Mouse (Mus musculus) forebrain, embryonic 12.5 days (tissue): Measurements from ENCODE around the gene Wdr41. TPM values are rescaled to one million over a fixed set of nuclear protein-coding genes. Genes with fewer than 3 reads are reported as not detected.
A peak's percentile ranks its signal among the peaks of the same experiment; 100 is the strongest.

Source experiments
- ATAC-seq: fragments of 200-750 bp; cut with Nextera tagmentation; 2 replicates; pipeline ENCODE4 v1.8.0; 2017; ENCODE audit warnings: moderate TSS enrichment; ENCODE audit not compliant: low FRiP score
- H3K27ac ChIP-seq: fragments of 300-500 bp; sonication (generic); 2 replicates; pipeline ENCODE4 v1.5.1; 2016; ENCODE audit warnings: mild to moderate bottlenecking
- H3K27me3 ChIP-seq: fragments of 300-500 bp; sonication (generic); 2 replicates; pipeline ENCODE4 v1.6.1; 2016; ENCODE audit warnings: mild to moderate bottlenecking
- H3K36me3 ChIP-seq: fragments of 300-500 bp; sonication (generic); replicated peaks from 2 replicates; pipeline ENCODE4 v1.6.1; 2016; ENCODE audit warnings: mild to moderate bottlenecking
- H3K4me1 ChIP-seq: fragments of 300-500 bp; sonication (generic); 2 replicates; pipeline ENCODE4 v1.6.1; 2016
- H3K4me2 ChIP-seq: fragments of 300-500 bp; sonication (generic); 2 replicates; pipeline ENCODE4 v1.6.1; 2016; ENCODE audit warnings: mild to moderate bottlenecking, moderate library complexity
- H3K4me3 ChIP-seq: fragments of 300-500 bp; sonication (generic); replicated peaks from 2 replicates; pipeline ENCODE4 v1.5.1; 2016; ENCODE audit warnings: mild to moderate bottlenecking
- H3K9ac ChIP-seq: fragments of 300-500 bp; sonication (generic); 2 replicates; pipeline ENCODE4 v1.6.1; 2016; ENCODE audit warnings: mild to moderate bottlenecking
- H3K9me3 ChIP-seq: fragments of 300-500 bp; sonication (generic); 2 replicates; pipeline ENCODE4 v1.6.1; 2016
- WGBS: fragments of 180-500 bp; shearing (Covaris S2); methylation state at CpG from one replicate; pipeline ENCODE4 v1.1.7; 2016; 5-methylcytosine and 5-hydroxymethylcytosine counted together
- polyA plus RNA-seq: library from polyadenylated mRNA; unstranded; fragments of >200 nt; fragmentation: Nextera tagmentation; extraction: Ambion mirVana; gene quantifications from 2 replicates; pipeline ENCODE4 v1.2.1, GENCODE M21; 2016

Gene Wdr41
- polyA plus RNA-seq, 1 experiment from 2014 or later, result 23.5 TPM

DNA sequence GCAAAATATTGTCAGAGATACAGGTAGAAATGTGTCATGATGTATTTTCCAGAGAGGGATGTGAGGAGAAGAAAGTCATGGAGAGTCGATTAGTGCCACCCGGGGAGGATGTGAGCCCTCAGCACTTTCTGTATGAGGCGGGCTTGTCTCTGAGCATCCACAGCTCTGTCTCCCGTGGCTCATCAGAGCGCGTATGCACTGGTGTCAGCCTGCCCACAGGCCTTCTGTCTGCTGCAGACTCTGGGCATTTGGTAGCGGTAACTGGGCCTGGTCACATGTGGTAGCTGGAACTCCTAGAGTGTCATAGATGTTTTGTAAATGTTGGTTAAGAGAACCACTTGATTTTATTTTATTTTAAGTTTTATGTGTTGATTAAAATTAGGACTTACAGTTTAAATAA, 33.1 kb downstream of the Wdr41 start:
- no peak for ATAC-seq
- Histone ChIP-seq H3K36me3 (0 out of 2 replicates have a peak, but pooled peaks cover 6% of the 10 kb centered on the region), H3K4me3 (no peak overlapping the region), H3K9ac (no peak overlapping the region), H3K27ac (no peak overlapping the region), H3K4me2 (no peak overlapping the region), H3K27me3 (no peaks in the 10 kb centered on the region), H3K4me1 (no peaks in the 10 kb centered on the region), H3K9me3 (no peaks in the 10 kb centered on the region)
- 92% methylated on average over 7 of the region's 7 CpGs for WGBS

DNA sequence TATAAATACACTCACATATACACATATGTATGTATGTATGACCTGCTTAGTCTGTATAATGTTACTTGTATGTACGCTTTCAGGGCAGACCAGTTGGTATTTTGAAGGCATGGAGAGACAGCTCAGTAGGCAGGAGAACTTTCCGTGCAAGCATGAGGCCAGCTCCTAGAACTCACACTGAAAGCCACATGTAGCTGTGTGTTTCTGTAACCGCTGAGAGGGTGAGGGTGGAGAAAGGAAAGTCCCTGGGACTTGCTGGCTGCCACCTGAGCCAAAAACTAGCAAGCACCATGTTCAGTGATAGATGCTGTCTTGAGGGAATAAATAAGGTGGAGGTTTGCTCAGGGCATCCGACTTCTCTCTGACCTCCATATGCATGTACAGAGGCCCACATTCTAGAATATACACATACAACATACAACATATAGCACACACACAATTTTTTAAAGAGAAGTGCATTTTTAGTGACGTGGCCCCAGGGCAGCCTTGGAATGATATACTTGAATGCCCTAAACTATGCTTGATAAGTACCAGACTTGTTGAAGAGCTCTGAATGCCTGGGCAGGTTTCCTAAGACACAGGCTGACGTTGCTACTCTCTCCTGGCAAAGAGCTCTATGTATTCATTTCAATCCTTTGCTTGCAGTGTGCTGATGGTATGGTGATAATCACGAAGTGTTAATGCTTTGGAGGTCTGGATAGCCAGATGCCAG, 35.6 kb downstream of the Wdr41 start:
- 91% methylated on average over 7 of the region's 7 CpGs for WGBS
- H3K36me3 ChIP-seq, result 0 out of 2 replicates have a peak, but pooled peaks cover 6% of the 10 kb centered on the region
- H3K27ac ChIP-seq, result no peak overlapping the region
- H3K4me3 ChIP-seq, result no peak overlapping the region
- H3K9me3 ChIP-seq, result no peaks in the 10 kb centered on the region
- H3K27me3 ChIP-seq, result no peaks in the 10 kb centered on the region
- H3K9ac ChIP-seq, result no peak overlapping the region
- no peak overlapping the region for H3K4me2 ChIP-seq
- H3K4me1 ChIP-seq, result peaks cover 7% of the 10 kb centered on the region
- ATAC-seq, result no peak

DNA sequence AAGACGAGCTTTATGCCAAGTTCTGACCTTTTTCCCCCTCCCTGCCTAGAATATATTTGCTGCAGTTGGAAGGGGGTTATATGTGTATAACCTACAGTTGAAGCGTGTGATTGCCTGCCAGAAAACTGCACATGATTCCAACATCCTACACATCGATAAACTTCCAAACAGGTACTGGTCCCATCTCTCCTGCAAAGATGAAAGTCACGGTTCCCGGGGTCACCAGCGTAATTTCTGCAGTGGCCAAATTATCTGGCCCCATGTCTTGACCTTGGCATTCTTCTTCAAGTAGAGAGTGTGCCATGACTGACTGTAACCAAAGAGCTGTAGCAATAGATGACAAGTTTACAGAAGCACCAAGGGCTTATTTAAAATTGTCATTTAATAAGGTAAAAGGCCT, 41.1 kb downstream of the Wdr41 start:
- Histone ChIP-seq H3K9ac (no peak overlapping the region), H3K4me3 (no peak overlapping the region), H3K27me3 (no peaks in the 10 kb centered on the region), H3K4me1 (peaks cover 17% of the 10 kb centered on the region), H3K36me3 (no peaks in the 10 kb centered on the region), H3K4me2 (no peak overlapping the region), H3K27ac (no peak overlapping the region), H3K9me3 (no peaks in the 10 kb centered on the region)
- WGBS, result 91% methylated on average over 6 of the region's 6 CpGs
- ATAC-seq, result no peak

DNA sequence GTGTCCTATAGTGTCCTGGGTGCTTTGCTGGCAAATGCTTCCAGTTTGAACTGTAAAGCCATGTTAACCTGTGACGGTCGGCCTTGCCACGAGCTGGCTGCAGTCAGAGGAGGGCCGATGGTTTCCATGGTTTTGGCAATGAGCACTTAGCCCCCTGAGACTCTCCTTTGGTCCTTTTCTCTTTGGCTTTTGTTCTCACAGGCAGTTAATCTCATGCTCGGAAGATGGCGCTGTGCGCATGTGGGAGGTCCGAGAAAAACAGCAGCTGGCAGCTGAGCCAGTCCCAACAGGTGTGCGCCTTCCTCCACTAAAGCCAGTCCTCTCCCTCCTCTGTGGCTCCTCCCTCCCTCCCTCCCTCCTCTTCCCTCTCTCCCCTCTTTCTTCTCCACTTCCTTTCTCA, 41.8 kb downstream of the Wdr41 start:
- ATAC-seq, result peak; percentile 77
- Histone ChIP-seq H3K4me2 (no peak overlapping the region), H3K4me1 (peaks cover 17% of the 10 kb centered on the region), H3K4me3 (no peak overlapping the region), H3K36me3 (no peaks in the 10 kb centered on the region), H3K27ac (peak overlapping the region; percentile 46; the same call in 1 of the 2 replicates), H3K9ac (no peak overlapping the region), H3K9me3 (no peaks in the 10 kb centered on the region), H3K27me3 (no peaks in the 10 kb centered on the region)
- 2% methylated on average over 9 of the region's 9 CpGs for WGBS

DNA sequence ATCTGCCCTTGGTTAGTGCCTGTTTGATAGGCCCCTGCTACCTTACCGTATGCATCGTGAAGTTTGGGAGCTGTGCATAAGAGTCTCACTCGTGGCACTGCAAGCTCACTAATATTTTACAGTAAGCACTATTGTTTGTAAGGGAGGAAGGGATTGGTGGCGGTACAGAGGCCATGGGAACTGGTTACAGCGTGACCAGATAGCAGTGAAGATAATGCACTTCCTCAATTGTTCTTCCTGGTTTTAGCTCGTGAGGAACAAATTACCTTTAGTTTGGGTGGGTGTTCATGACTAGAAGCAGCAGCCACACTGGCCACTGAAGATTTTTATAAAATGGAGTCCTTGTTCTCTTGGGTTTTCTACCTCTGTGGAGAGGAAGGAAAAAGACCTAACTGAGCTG, 43.2 kb downstream of the Wdr41 start:
- H3K4me2 ChIP-seq, result no peak overlapping the region
- H3K4me1 ChIP-seq, result peaks cover 17% of the 10 kb centered on the region
- WGBS, result 88% methylated on average over 6 of the region's 6 CpGs
- no peaks in the 10 kb centered on the region for H3K27me3 ChIP-seq
- no peak overlapping the region for H3K9ac ChIP-seq
- no peaks in the 10 kb centered on the region for H3K36me3 ChIP-seq
- H3K27ac ChIP-seq, result no peak overlapping the region
- ATAC-seq, result no peak
- no peak overlapping the region for H3K4me3 ChIP-seq
- no peaks in the 10 kb centered on the region for H3K9me3 ChIP-seq

DNA sequence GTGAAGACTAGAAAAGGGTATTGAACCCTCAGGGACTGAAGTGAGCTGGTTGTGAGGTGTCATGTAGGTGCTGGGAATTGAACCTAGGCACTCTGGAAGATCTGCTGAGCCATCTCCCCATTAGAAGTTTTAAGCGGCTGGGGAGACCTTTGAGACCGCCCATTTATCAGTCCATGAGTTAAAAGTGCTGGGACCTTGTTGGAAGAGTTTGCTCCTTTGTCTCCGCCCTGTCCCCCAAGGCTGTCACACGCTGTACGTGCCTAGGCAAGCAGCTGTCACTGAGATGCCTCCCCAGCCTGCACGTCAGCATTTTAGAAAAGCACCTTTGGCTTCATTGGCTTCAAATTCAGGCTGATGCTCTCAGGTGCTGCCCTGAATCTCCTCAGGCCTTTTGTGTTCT, 44.1 kb downstream of the Wdr41 start:
- no peaks in the 10 kb centered on the region for H3K27me3 ChIP-seq
- H3K9me3 ChIP-seq, result no peaks in the 10 kb centered on the region
- no peaks in the 10 kb centered on the region for H3K36me3 ChIP-seq
- H3K9ac ChIP-seq, result no peak overlapping the region
- ATAC-seq, result no peak
- 80% methylated on average over 6 of the region's 6 CpGs for WGBS
- no peak overlapping the region for H3K4me2 ChIP-seq
- peaks cover 17% of the 10 kb centered on the region for H3K4me1 ChIP-seq
- no peak overlapping the region for H3K4me3 ChIP-seq
- no peak overlapping the region for H3K27ac ChIP-seq

DNA sequence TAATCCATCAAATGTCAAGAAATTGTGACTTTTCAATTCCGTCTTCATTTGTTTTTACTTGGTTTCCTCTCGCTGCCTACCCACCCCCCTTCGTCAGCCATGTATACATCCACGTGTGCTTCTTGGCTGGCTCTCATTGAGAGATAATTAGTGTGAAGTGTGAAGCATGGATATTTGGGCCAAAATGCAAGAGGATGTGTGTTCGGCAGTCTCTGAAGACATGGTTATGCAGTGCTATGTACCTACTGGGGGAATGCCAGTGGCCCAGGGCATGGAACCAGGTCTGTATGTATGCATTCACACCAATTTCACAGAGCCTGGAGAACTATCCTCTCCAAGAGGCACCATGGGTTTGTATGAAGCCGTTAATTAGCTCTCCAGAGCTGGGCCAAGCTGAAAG, 54.7 kb downstream of the Wdr41 start:
- H3K36me3 ChIP-seq, result peaks cover 12% of the 10 kb centered on the region
- H3K4me1 ChIP-seq, result 0 out of 2 replicates have a peak, but pooled peaks cover 3% of the 10 kb centered on the region
- no peak overlapping the region for H3K9ac ChIP-seq
- H3K27ac ChIP-seq, result no peak overlapping the region
- H3K4me2 ChIP-seq, result no peak overlapping the region
- WGBS, result 86% methylated on average over 6 of the region's 6 CpGs
- H3K9me3 ChIP-seq, result no peaks in the 10 kb centered on the region
- no peaks in the 10 kb centered on the region for H3K27me3 ChIP-seq
- no peak overlapping the region for H3K4me3 ChIP-seq
- ATAC-seq, result no peak

DNA sequence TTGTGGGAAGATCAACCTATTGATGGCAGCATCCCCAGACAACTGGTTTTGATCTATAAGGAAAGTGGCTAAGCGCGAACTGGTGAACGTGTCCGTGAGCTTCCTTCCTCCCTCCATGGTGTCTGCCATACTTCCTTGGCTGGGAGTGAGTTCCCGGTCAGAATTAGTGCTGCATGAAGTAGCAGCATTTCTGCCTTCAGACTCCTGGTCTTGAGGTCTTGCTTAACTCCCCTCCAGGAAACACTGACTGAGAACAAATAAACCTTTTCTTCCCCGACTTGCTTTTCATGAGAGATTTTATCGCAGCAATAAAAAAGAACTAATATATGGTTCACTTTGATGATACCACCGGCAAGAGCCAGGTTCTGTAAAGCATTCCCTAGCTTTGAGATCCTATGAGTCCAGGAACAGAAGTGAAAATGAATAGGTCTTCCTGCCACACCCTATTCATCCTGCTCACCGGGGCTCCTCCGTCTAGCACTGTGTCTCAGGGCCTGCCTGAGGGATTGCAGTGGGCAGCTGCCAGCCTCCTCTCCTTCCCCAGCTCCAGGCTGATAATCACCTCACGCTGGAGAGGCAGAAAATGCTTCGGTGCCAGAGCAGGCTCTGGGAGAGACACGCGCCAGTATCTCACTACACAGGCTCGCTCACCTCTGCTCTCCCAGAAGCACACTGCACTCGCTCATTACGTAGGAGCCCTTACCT, 56.1 kb downstream of the Wdr41 start:
- no peak overlapping the region for H3K9ac ChIP-seq
- H3K27me3 ChIP-seq, result no peaks in the 10 kb centered on the region
- H3K4me2 ChIP-seq, result no peak overlapping the region
- H3K4me1 ChIP-seq, result 0 out of 2 replicates have a peak, but pooled peaks cover 3% of the 10 kb centered on the region
- H3K9me3 ChIP-seq, result no peaks in the 10 kb centered on the region
- 70% methylated on average over 17 of the region's 17 CpGs for WGBS
- ATAC-seq, result no peak
- no peak overlapping the region for H3K27ac ChIP-seq
- peaks cover 10% of the 10 kb centered on the region for H3K36me3 ChIP-seq
- no peak overlapping the region for H3K4me3 ChIP-seq

DNA sequence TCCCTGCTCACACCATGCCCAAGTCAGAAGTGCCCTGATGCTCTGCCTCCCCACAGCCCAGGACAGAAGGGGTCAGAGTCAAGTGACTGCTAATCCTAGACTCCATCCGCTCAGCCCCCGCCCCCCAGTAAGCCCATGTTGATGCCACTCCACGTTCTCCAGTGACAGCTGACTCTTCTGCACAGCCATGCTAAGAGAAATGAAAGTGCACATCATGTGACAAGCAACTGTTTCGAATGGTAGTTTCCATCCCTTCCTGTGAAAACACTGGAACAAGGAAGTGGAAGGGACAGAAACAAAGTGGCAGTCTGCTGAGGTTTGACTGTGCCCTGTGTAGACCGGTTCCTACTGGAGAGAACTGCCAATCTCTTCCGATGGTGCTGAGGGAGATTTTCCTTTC, 56.8 kb downstream of the Wdr41 start:
- no peak for ATAC-seq
- 0 out of 2 replicates have a peak, but pooled peaks cover 3% of the 10 kb centered on the region for H3K4me1 ChIP-seq
- no peak overlapping the region for H3K27ac ChIP-seq
- H3K36me3 ChIP-seq, result peaks cover 9% of the 10 kb centered on the region
- H3K9ac ChIP-seq, result no peak overlapping the region
- no peaks in the 10 kb centered on the region for H3K9me3 ChIP-seq
- H3K4me3 ChIP-seq, result no peak overlapping the region
- no peaks in the 10 kb centered on the region for H3K27me3 ChIP-seq
- no peak overlapping the region for H3K4me2 ChIP-seq
- 86% methylated on average over 6 of the region's 6 CpGs for WGBS

DNA sequence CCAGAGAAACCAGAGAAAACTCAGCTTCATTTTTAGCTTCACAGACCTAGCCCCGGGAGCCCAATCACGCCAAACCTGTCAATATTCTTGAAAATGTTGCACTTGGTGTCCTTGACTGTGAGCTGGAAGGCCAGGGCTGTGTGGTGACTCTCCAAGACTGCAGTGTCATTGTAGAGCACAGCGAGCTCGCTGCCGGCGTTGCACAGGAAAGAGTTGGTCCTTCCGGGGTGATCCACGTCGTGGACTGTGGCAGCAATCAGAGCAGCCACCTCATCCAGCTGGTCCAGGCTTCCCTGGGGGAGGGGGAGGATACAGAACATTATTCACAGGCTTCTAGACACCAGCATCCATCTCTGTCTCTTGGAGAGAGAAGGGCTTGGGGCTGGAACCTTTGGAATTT, 58.0 kb downstream of the Wdr41 start:
- H3K27ac ChIP-seq, result no peak overlapping the region
- WGBS, result 94% methylated on average over 9 of the region's 9 CpGs

DNA sequence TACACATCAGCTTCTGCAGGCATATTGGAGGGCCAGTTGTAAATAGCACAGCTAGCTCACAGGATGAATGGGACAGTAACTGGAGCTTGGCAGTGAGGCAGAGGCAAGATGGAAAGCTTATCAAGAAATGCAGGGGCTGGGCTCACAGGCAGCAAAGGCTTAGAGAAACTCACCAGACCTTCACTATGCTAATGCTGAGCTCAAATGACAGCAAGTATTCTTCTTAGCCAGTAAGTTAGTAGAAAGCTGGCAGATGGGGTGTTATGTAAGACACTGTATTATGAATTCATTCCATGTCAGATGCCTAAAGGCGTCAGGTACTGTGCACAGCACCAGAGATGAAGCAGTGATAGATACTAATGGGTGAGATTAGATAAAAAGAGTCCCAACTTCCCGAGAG, 58.6 kb downstream of the Wdr41 start:
- H3K27me3 ChIP-seq, result no peaks in the 10 kb centered on the region
- H3K4me3 ChIP-seq, result no peak overlapping the region
- H3K27ac ChIP-seq, result no peak overlapping the region
- 0 out of 2 replicates have a peak, but pooled peaks cover 3% of the 10 kb centered on the region for H3K4me1 ChIP-seq
- 73% methylated on average over 2 of the region's 2 CpGs for WGBS
- H3K36me3 ChIP-seq, result no peaks in the 10 kb centered on the region
- ATAC-seq, result no peak
- H3K9ac ChIP-seq, result no peak overlapping the region
- H3K4me2 ChIP-seq, result no peak overlapping the region
- H3K9me3 ChIP-seq, result no peaks in the 10 kb centered on the region

More for the DNA sequence above, 58.0 kb downstream of the Wdr41 start:
- H3K36me3 ChIP-seq, result no peaks in the 10 kb centered on the region
- no peaks in the 10 kb centered on the region for H3K27me3 ChIP-seq
- no peaks in the 10 kb centered on the region for H3K9me3 ChIP-seq
- no peak overlapping the region for H3K4me2 ChIP-seq
- ATAC-seq, result no peak
- no peak overlapping the region for H3K4me3 ChIP-seq
- 0 out of 2 replicates have a peak, but pooled peaks cover 3% of the 10 kb centered on the region for H3K4me1 ChIP-seq
- H3K9ac ChIP-seq, result no peak overlapping the region

DNA sequence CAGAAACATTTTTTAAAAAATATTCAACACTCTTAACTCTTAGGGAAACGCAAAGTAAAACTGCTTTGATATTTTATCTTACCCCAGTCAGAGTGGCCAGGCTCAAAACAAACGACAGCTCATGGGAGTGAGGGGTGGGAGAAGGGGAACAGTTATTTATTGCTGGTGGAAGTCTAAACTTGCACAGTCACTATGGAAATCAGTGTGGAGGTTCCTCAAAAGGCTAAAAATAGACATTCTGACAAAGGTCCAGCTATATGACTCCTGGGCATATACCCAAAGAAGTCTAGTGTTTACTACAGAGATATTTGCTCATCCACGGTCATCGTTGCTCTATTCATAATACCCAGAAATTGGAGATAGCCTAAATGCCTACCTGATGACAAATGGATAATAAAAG, 62.1 kb downstream of the Wdr41 start:
- no peak overlapping the region for H3K9ac ChIP-seq
- H3K27ac ChIP-seq, result no peak overlapping the region
- 91% methylated on average over 4 of the region's 4 CpGs for WGBS
- H3K27me3 ChIP-seq, result no peaks in the 10 kb centered on the region
- no peak for ATAC-seq
- H3K4me1 ChIP-seq, result no peaks in the 10 kb centered on the region
- H3K36me3 ChIP-seq, result no peaks in the 10 kb centered on the region
- H3K4me3 ChIP-seq, result no peak overlapping the region
- H3K9me3 ChIP-seq, result no peaks in the 10 kb centered on the region
- H3K4me2 ChIP-seq, result no peak overlapping the region
